14 mouse cellular contexts compared by ENCODE assay signal in genomic region chr10:117111455-117111854, GRCm38 (mm10). TPM values are rescaled to one million over a fixed set of nuclear protein-coding genes. Genes with fewer than 3 reads are reported as not detected.
A peak's percentile ranks its signal among the peaks of the same experiment; 100 is the strongest.
DNase-seq lines count a peak whose midpoint lies in the region; ATAC-seq and TF ChIP-seq lines count a peak whose summit lies in the region.
"Had no signal": no experiment of that assay in that cellular context is flagged by ENCODE, and none has a peak within 500 bp of the region (broad histone marks: within the 10 kb centered on the region; RNA-seq: fewer than 3 reads in every experiment).

No protein-coding gene starts in this region.

- 49% methylated on average over 7 of the region's 7 CpGs for WGBS in heart, embryonic 12.5 days
- 66% methylated on average over 7 of the region's 7 CpGs for WGBS in liver, embryonic 12.5 days (ENCODE audit: insufficient replicate concordance)

- no peak for TF ChIP-seq CTCF in G1E (IDR thresholded peaks at IDR 0.05; ENCODE audit: low read depth, low read length)

- no peak overlapping the region for H3K9ac ChIP-seq in heart, embryonic 12.5 days
- H3K9ac ChIP-seq in liver, embryonic 12.5 days, result 0 out of 2 replicates have a peak overlapping the region, but pooled peaks have one; percentile 29
- H3K9ac ChIP-seq: embryonic facial prominence, embryonic 13.5 days had no signal

- no peaks in the 10 kb centered on the region for H3K36me3 ChIP-seq in heart, embryonic 12.5 days
- H3K36me3 ChIP-seq in G1E (replicated peaks), result peaks cover 27% of the 10 kb centered on the region
- peaks cover 8% of the 10 kb centered on the region; the same call in 1 of the 2 replicates for H3K36me3 ChIP-seq in liver, embryonic 12.5 days
- H3K36me3 ChIP-seq: embryonic facial prominence, embryonic 13.5 days had no signal

- peak overlapping the region; percentile 58 for H3K27ac ChIP-seq in heart, embryonic 12.5 days (ENCODE audit: poor library complexity, severe bottlenecking)
- H3K27ac ChIP-seq in liver, embryonic 12.5 days, result peak overlapping the region; percentile 81
- H3K27ac ChIP-seq: embryonic facial prominence, embryonic 13.5 days; layer of hippocampus, adult 2 months had no signal

- peaks cover 54% of the 10 kb centered on the region for H3K4me1 ChIP-seq in heart, embryonic 12.5 days (replicated peaks)
- H3K4me1 ChIP-seq in G1E (ENCODE audit: insufficient read depth, low read depth, low read length), result peaks cover 83% of the 10 kb centered on the region
- peaks cover 94% of the 10 kb centered on the region for H3K4me1 ChIP-seq in liver, embryonic 12.5 days

- no peak overlapping the region for H3K4me3 ChIP-seq in heart, embryonic 12.5 days
- peak overlapping the region; percentile 53; the same call in 1 of the 2 replicates for H3K4me3 ChIP-seq in G1E (ENCODE audit: low read depth, low read length)
- no peak overlapping the region for H3K4me3 ChIP-seq in liver, embryonic 12.5 days
- H3K4me3 ChIP-seq: embryonic facial prominence, embryonic 13.5 days; layer of hippocampus, adult 2 months had no signal

- intact Hi-C loops in heart, postnatal 25 days (cut with DNase I), result no loop called here

- H3K9me3 ChIP-seq in heart, embryonic 12.5 days (replicated peaks), result no peaks in the 10 kb centered on the region
- H3K9me3 ChIP-seq in G1E (replicated peaks), result no peaks in the 10 kb centered on the region
- no peaks in the 10 kb centered on the region for H3K9me3 ChIP-seq in liver, embryonic 12.5 days (replicated peaks)
- H3K9me3 ChIP-seq: embryonic facial prominence, embryonic 13.5 days had no signal

- ATAC-seq in heart, embryonic 12.5 days (ENCODE audit: insufficient number of reproducible peaks, low FRiP score), result no peak
- ATAC-seq in G1E (ENCODE audit: extremely low read depth, insufficient number of reproducible peaks, low FRiP score, poor library complexity, severe bottlenecking), result no peak
- 0 out of 2 replicates have a peak, but pooled peaks have one; percentile 31 for ATAC-seq in common myeloid progenitor, adult 5-6 weeks (replicated peaks; ENCODE audit: low read depth, poor library complexity, severe bottlenecking)
- peak; percentile 18; the same call in 1 of the 2 replicates for ATAC-seq in liver, embryonic 12.5 days
- ATAC-seq: forebrain, embryonic 14.5 days had no signal

- H3K4me2 ChIP-seq in heart, embryonic 12.5 days, result no peak overlapping the region
- peak overlapping the region; percentile 29 for H3K4me2 ChIP-seq in liver, embryonic 12.5 days
- H3K4me2 ChIP-seq: embryonic facial prominence, embryonic 13.5 days had no signal

- no peaks in the 10 kb centered on the region for H3K27me3 ChIP-seq in heart, embryonic 12.5 days (replicated peaks)
- no peaks in the 10 kb centered on the region for H3K27me3 ChIP-seq in G1E (ENCODE audit: insufficient read depth, low read length)
- no peaks in the 10 kb centered on the region for H3K27me3 ChIP-seq in liver, embryonic 12.5 days (replicated peaks)
- H3K27me3 ChIP-seq: embryonic facial prominence, embryonic 13.5 days had no signal

- DNase-seq in heart, postnatal 25 days (ENCODE audit: low spot score), result no peak
- DNase-seq in G1E (ENCODE audit: low spot score), result no peak
- DNase-seq in testis, postnatal 10 days (ENCODE audit: low spot score), result no peak
- DNase-seq in ovary, postnatal 10 days (ENCODE audit: low spot score), result no peak
- DNase-seq: cerebellum, adult 18-20 months; gastrocnemius, postnatal 36 days; kidney, adult 18-20 months; left cerebral cortex, postnatal 4 days had no signal

RNA-seq across cellular contexts. Expression of gene Frs2, which starts 36.9 kb away (rescaled TPM):
- 23.4 and 25.0 TPM in 2 replicates for polyA plus RNA-seq in heart, embryonic 12.5 days (2016; fragmentation: Nextera tagmentation; extraction: Ambion mirVana)
- 10 to 100 TPM; 16.3 to 17.1 TPM for total RNA-seq in heart, postnatal 25 days (2021)
- 105 and 107 TPM in 2 replicates for total RNA-seq in G1E (2014; fragmentation: Nextera tagmentation)
- 15.9 and 19.6 TPM in 2 replicates for total RNA-seq in G1E (2017)
- 12.8 and 16.6 TPM in 2 replicates for polyA plus RNA-seq in G1E (2012)
- total RNA-seq in common myeloid progenitor, adult 5-6 weeks (2017), result 17.5 and 24.8 TPM in 2 replicates
- polyA plus RNA-seq in liver, embryonic 12.5 days (2016; fragmentation: Nextera tagmentation; extraction: Ambion mirVana), result 11.3 and 13.3 TPM in 2 replicates

RNA-seq across cellular contexts. Expression of gene Cct2, which starts 47.8 kb away (rescaled TPM):
- 171 and 182 TPM in 2 replicates for polyA plus RNA-seq in heart, embryonic 12.5 days (2016; fragmentation: Nextera tagmentation; extraction: Ambion mirVana)
- total RNA-seq in heart, postnatal 25 days (2021), result 100 to 1,000 TPM; 129 to 137 TPM
- 535 and 554 TPM in 2 replicates for total RNA-seq in G1E (2014; fragmentation: Nextera tagmentation)
- total RNA-seq in G1E (2017), result 620 and 644 TPM in 2 replicates
- 38.5 and 38.6 TPM in 2 replicates for polyA plus RNA-seq in G1E (2012)
- 664 and 671 TPM in 2 replicates for total RNA-seq in common myeloid progenitor, adult 5-6 weeks (2017)
- 249 and 252 TPM in 2 replicates for polyA plus RNA-seq in liver, embryonic 12.5 days (2016; fragmentation: Nextera tagmentation; extraction: Ambion mirVana)

Comparison
In these comparisons a context has a peak if more than half of its experiments do, and no peak if none do; other contexts are left out.
1. ATAC-seq: peak in common myeloid progenitor, adult 5-6 weeks (single experiment) and liver, embryonic 12.5 days (single experiment); none in heart, embryonic 12.5 days (single experiment) and G1E (single experiment).